Mouse (Mus musculus): Measurements from ENCODE around the gene Gli1.
A peak's percentile ranks its signal among the peaks of the same experiment; 100 is the strongest.

Gene Gli1

DNA sequence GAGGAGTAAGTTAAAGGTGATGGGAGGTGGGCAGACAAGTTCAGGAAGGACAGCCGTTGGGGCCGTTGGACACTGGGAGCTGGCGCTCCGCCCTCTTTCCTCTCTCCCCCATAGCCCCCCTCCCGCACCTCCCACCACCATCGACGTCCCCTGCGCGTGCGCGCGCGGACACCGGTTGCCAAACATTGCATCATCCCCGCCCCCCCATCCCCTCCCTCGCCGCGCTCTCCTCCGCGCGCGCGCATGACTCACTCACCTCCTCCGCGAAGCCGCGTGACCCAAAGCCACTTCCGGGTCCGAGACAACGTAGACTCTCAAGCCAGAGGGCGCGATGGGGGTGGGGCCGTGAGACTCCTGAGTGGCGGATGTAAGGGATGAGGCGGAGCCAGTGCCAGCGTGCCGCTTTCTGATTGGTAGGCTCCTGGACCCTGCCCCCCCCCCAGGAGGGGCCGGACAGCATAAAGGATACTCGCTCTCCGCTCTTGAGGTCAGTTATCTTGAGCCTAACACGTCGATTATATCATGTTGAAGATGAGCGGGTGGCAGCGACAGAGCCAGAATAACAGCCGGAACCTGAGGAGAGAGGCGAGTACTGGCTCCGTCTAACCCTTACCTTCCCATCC lies 51.4 kb downstream of the Gli1 start:
- DNase-seq = peak; percentile 99 to 100

- peak; percentile 51 for DNase-seq
Measured at GRCm38 (mm10) chr10:127289573-127290191, 52.1 kb downstream of the Gli1 start.

DNA sequence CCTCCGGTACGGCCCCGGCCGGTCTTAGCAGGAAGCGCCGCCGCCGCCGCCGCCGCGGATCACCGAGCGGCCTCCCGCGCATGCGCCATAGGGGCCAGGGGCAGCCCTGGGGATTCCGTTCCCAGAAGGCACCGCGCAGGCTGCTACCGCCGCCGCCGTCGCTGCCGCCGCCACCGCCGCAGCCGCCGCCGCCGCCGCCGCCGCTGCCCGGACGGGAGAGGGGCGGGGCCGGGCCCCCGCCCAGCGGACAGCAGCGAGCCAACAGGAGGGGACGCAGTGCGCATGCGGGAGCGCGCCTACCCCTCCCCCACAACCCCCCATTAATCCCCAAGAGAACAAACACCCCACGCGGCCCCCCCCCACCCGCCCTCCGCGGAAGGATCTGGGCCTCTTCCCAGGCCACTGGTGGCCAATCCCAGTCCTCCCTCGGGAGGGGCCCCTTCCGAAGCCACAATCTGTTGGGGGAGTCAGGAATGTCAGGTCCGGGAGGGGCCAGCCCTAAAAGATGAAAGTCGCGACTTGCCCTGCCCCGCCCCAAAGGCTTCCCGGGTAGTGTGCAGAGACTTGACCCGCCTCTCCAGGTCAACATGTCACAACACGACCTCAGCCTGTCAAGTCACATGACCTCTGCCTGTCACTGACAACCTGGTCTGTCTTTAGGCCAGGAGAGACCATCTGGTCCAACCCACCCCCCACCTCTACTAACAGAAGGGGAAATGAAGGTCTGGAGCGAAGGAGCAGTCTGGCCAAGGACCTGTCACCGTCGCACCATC lies 52.8 kb downstream of the Gli1 start, which contains the start of gene Mbd6:
Gene Mbd6, minus strand, starts transcription at position 219 of the 773 bp plus-strand sequence.
- DNase-seq = peak; percentile 88 to 93

GRCm38 (mm10) chr10:127288328-127288799 lies 53.4 kb downstream of the Gli1 start:
- DNase-seq = peak in 1 of 2 experiments; percentile 75

DNA sequence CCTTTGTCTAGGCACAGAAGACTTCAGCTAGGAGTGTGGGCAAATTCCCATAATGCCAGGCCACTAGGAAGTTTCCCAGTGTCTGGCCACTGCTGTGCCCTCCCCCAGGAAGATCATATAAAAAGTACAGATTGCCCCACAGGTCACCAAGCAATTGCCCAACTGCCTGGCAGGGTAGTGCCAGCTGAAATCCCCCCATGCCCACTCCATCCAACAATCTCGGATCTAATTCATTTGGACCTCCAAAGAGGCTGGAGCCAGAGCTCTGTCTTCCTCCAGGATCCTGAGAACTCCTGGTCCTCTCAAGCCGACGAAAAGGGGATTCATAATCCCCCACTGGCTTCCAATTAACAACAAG lies 53.9 kb downstream of the Gli1 start:
- no peak for DNase-seq

GRCm38 (mm10) chr10:127287271-127287935 lies 54.4 kb downstream of the Gli1 start:
- DNase-seq = no peak

- peak in 1 of 2 experiments; percentile 42 for DNase-seq
Measured at GRCm38 (mm10) chr10:127286730-127287129, 55.0 kb downstream of the Gli1 start.

DNA sequence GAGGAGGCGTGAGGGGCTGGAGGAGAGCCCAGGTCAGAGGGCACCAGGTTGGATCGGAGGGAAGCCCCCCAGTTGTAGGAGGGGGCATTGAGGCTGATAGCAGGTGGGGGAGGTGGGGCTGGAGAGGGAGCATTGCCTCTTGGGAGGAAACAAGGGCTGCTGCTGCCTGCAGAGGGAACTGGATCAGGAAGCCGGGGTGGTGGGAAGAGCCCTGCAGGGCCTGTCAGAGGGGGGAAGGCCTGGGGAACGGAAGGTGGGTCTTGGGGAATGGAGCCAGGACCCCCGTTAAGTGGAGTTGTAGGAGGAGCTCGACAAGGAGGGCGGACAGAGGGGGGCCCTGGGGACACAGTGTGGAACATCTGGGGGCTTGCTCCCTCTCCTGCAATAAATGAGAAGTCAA lies 55.6 kb downstream of the Gli1 start:
- DNase-seq = no peak

DNA sequence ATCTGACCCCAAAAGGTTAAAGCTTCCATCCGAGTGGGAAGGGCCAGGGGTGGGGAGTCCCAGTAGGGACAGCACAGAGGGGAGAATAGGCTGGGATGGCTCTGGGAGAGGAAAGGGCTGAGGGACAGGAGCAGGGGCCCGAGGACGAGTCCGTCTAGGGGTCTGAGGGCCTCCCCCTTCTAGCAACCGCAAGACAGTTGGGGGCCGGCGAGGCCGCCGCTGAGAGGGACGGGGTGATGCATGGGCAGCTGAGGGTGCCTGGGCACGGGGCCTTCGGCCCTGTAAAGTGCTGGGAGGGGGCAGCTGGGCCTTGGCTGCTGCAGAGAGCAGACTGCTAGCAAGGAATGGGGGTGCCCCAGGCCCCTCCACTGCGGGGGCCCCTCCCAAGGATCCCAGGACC lies 56.1 kb downstream of the Gli1 start:
- no peak for DNase-seq

DNA sequence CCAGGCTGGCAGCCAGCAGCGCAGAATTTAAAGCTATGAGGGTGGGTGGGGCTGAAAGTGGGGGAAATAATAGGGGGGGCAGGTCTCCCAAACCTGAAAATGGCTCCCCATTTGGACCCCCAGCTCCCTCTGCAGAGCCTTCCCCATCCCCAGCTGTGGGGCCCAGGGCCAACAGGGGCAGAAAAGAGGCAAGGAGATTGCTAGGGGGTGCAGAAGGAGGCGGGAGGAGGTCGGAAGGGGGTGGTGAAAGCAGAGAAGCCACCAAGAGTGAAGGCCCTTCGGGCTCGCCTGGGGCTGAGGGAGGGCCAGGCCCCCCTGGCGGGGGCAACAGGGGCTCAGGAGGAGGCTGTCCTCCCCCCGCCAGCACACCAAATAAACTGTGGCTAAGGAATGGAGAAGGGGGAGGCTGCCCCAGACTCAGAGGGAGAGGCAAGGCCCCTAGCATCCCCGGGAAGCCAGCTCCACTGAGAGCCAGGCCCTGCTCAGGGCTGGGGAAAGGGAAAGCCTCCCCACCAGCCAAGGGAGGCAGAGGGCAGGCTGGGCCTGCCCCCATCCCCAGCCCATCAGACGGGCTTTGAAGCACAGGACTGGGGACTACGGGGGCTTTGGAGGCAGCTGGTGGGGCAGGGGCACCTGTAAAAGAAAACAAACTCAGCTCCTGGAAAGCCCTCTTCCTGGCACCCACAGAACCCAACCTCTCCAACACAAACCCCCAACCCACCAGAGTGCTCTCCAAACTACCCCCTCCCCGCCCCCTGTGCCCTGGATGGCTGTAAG lies 56.9 kb downstream of the Gli1 start:
- DNase-seq = no peak

DNA sequence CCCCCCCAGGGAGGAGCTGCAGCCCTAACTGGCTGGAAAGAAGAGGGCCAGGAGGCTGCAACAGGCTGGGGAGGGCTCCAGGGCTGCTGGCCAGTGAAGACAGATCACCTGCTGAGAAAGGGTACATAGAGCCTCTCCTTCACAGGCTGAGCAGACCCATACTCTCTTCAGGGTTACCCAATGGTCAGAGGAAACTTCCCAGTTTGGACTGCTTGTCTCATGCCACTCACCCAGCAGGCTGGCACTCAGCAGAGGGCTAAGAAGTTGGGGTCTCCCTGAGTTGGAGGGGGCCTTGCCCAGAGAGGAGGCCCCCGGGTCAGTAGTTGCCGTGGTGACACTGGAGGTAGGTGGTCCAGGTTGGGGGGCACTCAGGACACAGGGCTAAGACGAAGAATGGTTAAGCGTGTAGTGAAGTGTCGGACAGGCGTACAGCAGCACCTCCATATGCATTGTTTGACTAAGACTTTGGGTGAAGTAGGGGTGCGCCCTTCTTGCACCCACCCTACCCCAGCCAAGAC lies 57.6 kb downstream of the Gli1 start:
- DNase-seq = no peak

DNA sequence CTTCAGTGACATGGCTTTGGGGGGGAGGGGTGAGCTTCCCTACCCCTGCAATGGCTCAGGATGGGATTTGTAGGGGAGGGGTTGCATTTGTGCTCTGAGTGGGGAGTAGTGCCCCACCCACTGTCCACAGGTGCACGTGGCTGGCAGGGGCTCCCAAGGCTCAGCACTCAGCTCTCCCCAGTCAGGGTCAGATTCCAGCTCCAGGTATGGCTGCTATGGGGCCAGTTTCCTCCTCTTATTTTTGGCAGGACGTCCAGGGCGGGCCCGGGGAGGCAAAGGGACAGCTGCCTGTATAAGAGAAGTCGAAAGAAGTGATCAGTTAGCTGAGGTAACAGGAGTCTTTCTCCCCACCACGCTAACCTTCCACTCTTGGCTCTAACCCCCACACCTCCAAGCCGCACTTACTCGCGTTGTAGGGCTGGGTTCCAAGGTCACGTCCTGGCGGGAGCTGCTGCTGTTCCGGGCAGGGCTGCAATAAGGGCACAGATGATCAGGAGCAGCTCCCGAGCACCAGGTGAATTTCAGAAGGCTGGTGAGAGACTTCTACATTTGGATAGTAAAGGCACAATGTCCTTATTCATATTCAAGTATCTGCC lies 59.1 kb downstream of the Gli1 start:
- no peak for DNase-seq

GRCm38 (mm10) chr10:127281316-127281715 lies 60.5 kb downstream of the Gli1 start:
- no peak for DNase-seq

All from thymus, postnatal 36 days (tissue).